Mouse (Mus musculus): Measurements from ENCODE around the gene Tas2r107. TPM values are rescaled to one million over a fixed set of nuclear protein-coding genes. Genes with fewer than 3 reads are reported as not detected.

The Tas2r107 gene
- polyA plus RNA-seq (2014; fragmentation: Illumina TruSeq; extraction: RNeasy Lipid Tissue Mini Kit (QIAGEN cat#74804); ENCODE audit: low read depth, low replicate concordance), result not detected

GRCm38 (mm10) chr6:131660049-131660448 lies at the start of gene Tas2r107:
Gene Tas2r107 (minus strand): TSS chr6:131660149.

GRCm38 (mm10) chr6:131689963-131690362 lies 30.0 kb upstream of the Tas2r107 start, which contains the start of gene Tas2r114:
Gene Tas2r114 (minus strand): TSS chr6:131690063.

DNA sequence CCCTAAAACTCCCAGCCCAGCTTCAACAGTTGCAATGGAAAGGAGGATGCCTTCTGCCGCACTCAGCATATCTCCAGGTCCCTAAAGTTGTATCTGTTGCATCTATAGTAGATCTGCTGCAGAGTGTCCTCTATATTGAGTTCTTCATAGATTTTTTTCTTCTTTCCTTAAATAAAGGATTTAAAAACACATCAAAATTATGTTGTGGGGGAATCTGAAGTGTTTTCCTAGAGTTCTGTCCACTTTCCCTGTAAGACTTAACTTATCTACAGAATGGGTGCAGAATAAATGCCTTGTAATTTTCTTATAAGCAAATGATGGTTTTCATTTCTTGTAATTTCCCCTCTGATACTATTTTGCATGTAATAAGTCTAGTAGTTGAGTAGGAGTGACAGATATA lies 27.4 kb upstream of the Tas2r107 start, which contains the start of gene Tas2r105:
Tas2r105 (minus strand) TSS at position 101 of the 400 bp plus-strand sequence.

GRCm38 (mm10) chr6:131685644-131686043 lies 25.7 kb upstream of the Tas2r107 start, which contains the start of gene Tas2r104:
Gene Tas2r104 (minus strand): TSS chr6:131685744.

DNA sequence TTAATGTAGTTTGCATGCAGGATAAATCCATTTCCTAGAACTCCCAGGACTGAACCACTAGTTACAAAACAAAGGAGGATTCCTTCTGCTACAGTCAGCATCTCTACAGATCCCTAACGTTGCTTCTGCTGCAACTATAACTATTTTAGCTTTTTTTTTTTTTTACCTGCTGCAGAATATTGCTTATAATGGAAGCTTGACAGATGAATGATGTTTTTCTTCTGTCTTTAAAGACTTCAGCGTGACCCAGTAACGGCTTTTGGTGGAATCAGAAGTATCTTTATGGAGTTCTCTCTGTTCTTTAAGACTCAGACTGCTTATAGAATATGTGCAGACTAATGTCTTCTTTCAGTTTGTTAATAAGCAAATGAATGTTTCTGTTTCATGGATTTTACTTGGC lies 18.8 kb upstream of the Tas2r107 start, which contains the start of gene Tas2r106:
Tas2r106 (minus strand) TSS at position 101 of the 400 bp plus-strand sequence.

GRCm38 (mm10) chr6:131630812-131631211 lies 29.1 kb downstream of the Tas2r107 start, which contains the start of gene Tas2r130:
Gene Tas2r130 (minus strand): TSS chr6:131630912.

Other genes starting within 250 kb of the Tas2r107 start
- gene 5430401F13Rik, start 173.7 kb downstream of the Tas2r107 start, polyA plus RNA-seq (2014; fragmentation: Illumina TruSeq; extraction: RNeasy Lipid Tissue Mini Kit (QIAGEN cat#74804); ENCODE audit: low read depth, low replicate concordance), result not detected
- gene Gm6619, start 173.7 kb downstream of the Tas2r107 start, polyA plus RNA-seq (2014; fragmentation: Illumina TruSeq; extraction: RNeasy Lipid Tissue Mini Kit (QIAGEN cat#74804); ENCODE audit: low read depth, low replicate concordance), result not detected
- gene Tas2r130, start 29.2 kb downstream of the Tas2r107 start, polyA plus RNA-seq (2014; fragmentation: Illumina TruSeq; extraction: RNeasy Lipid Tissue Mini Kit (QIAGEN cat#74804); ENCODE audit: low read depth, low replicate concordance), result not detected
- not detected for gene Tas2r106, start 18.7 kb upstream of the Tas2r107 start, polyA plus RNA-seq (2014; fragmentation: Illumina TruSeq; extraction: RNeasy Lipid Tissue Mini Kit (QIAGEN cat#74804); ENCODE audit: low read depth, low replicate concordance)
- not detected for gene Tas2r104, start 25.6 kb upstream of the Tas2r107 start, polyA plus RNA-seq (2014; fragmentation: Illumina TruSeq; extraction: RNeasy Lipid Tissue Mini Kit (QIAGEN cat#74804); ENCODE audit: low read depth, low replicate concordance)
- gene Tas2r105, start 27.3 kb upstream of the Tas2r107 start, polyA plus RNA-seq (2014; fragmentation: Illumina TruSeq; extraction: RNeasy Lipid Tissue Mini Kit (QIAGEN cat#74804); ENCODE audit: low read depth, low replicate concordance), result not detected
- not detected for gene Tas2r114, start 29.9 kb upstream of the Tas2r107 start, polyA plus RNA-seq (2014; fragmentation: Illumina TruSeq; extraction: RNeasy Lipid Tissue Mini Kit (QIAGEN cat#74804); ENCODE audit: low read depth, low replicate concordance)

Data from heart, adult 10 weeks (tissue).